Mouse (Mus musculus): ENCODE data around the gene Nsun2. TPM values are rescaled to one million over a fixed set of nuclear protein-coding genes. Genes with fewer than 3 reads are reported as not detected.

Gene Nsun2
- polyA plus RNA-seq, 1 experiment from 2014 or later = 73.3 TPM

DNA sequence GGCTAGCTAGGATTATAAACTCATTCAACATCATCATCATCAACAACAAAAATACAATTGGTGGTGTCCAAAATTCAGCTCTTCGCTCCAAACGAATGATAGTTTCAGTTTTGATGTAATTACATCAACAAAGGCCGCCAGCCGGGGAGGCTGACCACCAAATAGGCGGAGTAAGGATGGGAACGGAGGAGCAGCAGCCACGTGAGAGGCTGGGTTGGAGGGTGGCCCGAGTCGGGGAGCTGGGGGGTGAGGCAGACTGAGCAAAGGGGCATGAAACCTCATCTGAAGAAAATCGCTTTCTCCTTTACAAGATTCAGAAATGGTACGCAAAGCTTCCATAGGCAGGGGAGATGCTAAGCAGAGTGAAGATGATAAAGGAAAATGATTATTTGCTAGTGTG lies 43.1 kb downstream of the Nsun2 start:
- no peaks in the 10 kb centered on the region for H3K27me3 ChIP-seq (ENCODE audit: control insufficient read depth, insufficient read depth, low read length)
- H3K4me2 ChIP-seq (replicated peaks) = no peak overlapping the region
- H3K27ac ChIP-seq = no peak overlapping the region
- ATAC-seq (ENCODE audit: low FRiP score) (no peak), DNase-seq (ENCODE audit: low spot score) (no peak)
- no peaks in the 10 kb centered on the region for H3K36me3 ChIP-seq (replicated peaks; ENCODE audit: control insufficient read depth, insufficient read depth)
- 63% methylated on average over 11 of the region's 11 CpGs for WGBS
- no peak overlapping the region for H3K9ac ChIP-seq
- no peaks in the 10 kb centered on the region for H3K4me1 ChIP-seq (replicated peaks; ENCODE audit: control insufficient read depth, insufficient read depth, low read length)
- no peaks in the 10 kb centered on the region for H3K9me3 ChIP-seq (ENCODE audit: control insufficient read depth, low read length)
- H3K4me3 ChIP-seq (replicated peaks; ENCODE audit: low read length) = no peak overlapping the region

DNA sequence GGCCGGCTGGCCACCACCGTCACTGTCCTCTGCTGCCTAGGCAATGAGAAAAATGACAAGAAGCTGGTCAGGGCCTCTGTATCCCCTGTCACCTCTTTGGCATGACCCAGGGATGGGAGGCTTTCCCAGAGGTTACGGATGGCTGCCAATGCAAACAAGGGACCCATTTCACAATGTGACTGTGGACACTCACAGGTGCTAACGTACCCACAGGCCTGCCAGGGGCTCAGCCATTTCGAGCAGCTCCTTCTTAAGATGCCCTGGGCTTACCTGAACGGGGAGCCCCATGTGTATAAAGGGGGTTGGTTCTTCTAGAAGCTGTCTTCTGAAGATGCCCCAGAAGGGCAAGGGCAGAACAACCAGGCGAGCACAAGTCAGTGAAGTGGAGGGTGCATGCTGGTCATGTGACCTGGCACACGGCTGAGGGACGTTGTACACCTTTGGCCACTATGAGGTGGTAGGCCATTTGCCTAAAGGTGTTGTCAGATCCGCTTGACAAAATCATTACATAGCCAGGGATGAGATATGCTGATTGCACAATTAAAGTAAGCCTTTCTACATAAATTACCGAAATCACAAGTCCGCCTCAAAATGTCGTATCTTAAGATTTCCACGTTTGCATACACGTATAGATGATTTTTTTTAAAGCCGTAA lies 43.8 kb downstream of the Nsun2 start:
- 90% methylated on average over 16 of the region's 16 CpGs for WGBS
- Histone ChIP-seq H3K27ac (no peak overlapping the region), H3K4me2 (replicated peaks) (no peak overlapping the region), H3K36me3 (replicated peaks; ENCODE audit: control insufficient read depth, insufficient read depth) (no peaks in the 10 kb centered on the region), H3K9me3 (ENCODE audit: control insufficient read depth, low read length) (no peaks in the 10 kb centered on the region), H3K27me3 (ENCODE audit: control insufficient read depth, insufficient read depth, low read length) (no peaks in the 10 kb centered on the region), H3K4me1 (replicated peaks; ENCODE audit: control insufficient read depth, insufficient read depth, low read length) (no peaks in the 10 kb centered on the region), H3K4me3 (replicated peaks; ENCODE audit: low read length) (no peak overlapping the region), H3K9ac (no peak overlapping the region)
- no peak for DNase-seq (ENCODE audit: low spot score)
- ATAC-seq (ENCODE audit: low FRiP score) = no peak

DNA sequence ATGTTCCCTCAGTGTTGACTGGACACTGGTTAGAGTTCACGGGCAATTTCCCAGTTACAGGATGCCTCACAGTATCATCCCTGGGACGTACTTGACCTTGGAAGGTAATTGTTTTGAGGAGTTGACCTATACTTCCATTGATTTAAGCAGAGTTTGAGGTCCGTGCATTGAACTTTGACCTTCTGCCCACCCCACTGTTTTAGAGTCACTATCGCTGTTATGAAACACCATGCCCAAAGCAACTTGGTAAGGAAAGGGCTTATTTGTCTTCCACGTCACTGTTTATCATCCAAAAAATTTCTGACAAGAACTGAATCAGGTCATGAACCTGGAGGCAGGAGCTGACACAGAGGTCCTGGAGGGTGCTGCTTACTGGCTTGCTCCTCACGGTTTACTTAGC lies 48.9 kb downstream of the Nsun2 start:
- H3K4me1 ChIP-seq (replicated peaks; ENCODE audit: control insufficient read depth, insufficient read depth, low read length) = no peaks in the 10 kb centered on the region
- no peak for DNase-seq (ENCODE audit: low spot score)
- 91% methylated on average over 6 of the region's 6 CpGs for WGBS

DNA sequence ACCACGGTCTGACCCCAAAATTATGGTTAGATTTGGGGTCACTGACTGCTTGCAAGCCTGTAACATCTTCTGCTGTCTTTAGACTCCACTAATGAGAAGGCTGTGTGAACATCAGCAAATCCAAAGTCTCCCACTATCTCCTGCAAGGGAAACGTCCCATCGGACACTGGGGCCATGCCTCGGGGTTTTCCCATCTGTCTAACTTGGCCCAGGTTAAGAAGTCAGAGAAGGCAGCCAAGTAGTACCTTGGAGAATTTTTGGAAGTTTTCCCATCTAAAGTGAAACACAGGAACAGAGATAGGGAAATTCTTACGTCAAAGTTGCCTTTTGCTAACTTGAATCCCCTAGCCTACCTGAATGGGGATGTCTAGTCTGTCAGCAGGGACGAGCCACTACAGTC lies 50.0 kb downstream of the Nsun2 start:
- H3K4me2 ChIP-seq (replicated peaks) = no peak overlapping the region
- WGBS = 90% methylated on average over 6 of the region's 6 CpGs
- no peak for DNase-seq (ENCODE audit: low spot score)
- ATAC-seq (ENCODE audit: low FRiP score) = no peak
- H3K27me3 ChIP-seq (ENCODE audit: control insufficient read depth, insufficient read depth, low read length) = no peaks in the 10 kb centered on the region
- H3K4me1 ChIP-seq (replicated peaks; ENCODE audit: control insufficient read depth, insufficient read depth, low read length) = no peaks in the 10 kb centered on the region
- no peak overlapping the region for H3K9ac ChIP-seq
- H3K36me3 ChIP-seq (replicated peaks; ENCODE audit: control insufficient read depth, insufficient read depth) = no peaks in the 10 kb centered on the region
- H3K4me3 ChIP-seq (replicated peaks; ENCODE audit: low read length) = no peak overlapping the region
- no peak overlapping the region for H3K27ac ChIP-seq
- no peaks in the 10 kb centered on the region for H3K9me3 ChIP-seq (ENCODE audit: control insufficient read depth, low read length)

More for the DNA sequence above, 48.9 kb downstream of the Nsun2 start:
- ATAC-seq (ENCODE audit: low FRiP score) = no peak
- no peak overlapping the region for H3K4me3 ChIP-seq (replicated peaks; ENCODE audit: low read length)
- no peak overlapping the region for H3K27ac ChIP-seq
- no peaks in the 10 kb centered on the region for H3K36me3 ChIP-seq (replicated peaks; ENCODE audit: control insufficient read depth, insufficient read depth)
- H3K9ac ChIP-seq = no peak overlapping the region
- H3K27me3 ChIP-seq (ENCODE audit: control insufficient read depth, insufficient read depth, low read length) = no peaks in the 10 kb centered on the region
- H3K9me3 ChIP-seq (ENCODE audit: control insufficient read depth, low read length) = no peaks in the 10 kb centered on the region
- no peak overlapping the region for H3K4me2 ChIP-seq (replicated peaks)

DNA sequence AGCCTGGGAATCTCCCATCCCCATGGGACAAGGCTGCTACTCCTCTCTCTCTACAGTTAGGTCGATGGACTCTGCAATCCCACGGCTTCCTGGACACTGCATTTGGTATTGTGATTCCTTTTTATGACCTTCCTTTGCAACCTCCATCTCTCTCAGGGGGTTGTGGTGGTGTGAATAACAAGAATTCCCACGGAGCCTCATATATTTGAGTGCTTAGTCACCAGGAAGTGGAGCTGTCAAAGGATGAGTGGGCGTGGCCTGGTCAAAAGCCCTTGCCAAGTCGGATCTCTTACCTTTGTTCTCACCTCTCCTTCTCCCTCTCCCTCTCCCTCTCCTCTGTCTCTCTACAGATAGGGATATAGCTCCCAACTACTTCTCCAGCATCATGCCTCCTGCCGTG lies 52.3 kb downstream of the Nsun2 start:
- Histone ChIP-seq H3K4me2 (replicated peaks) (no peak overlapping the region), H3K9ac (no peak overlapping the region), H3K36me3 (replicated peaks; ENCODE audit: control insufficient read depth, insufficient read depth) (no peaks in the 10 kb centered on the region), H3K27ac (no peak overlapping the region), H3K4me1 (replicated peaks; ENCODE audit: control insufficient read depth, insufficient read depth, low read length) (no peaks in the 10 kb centered on the region), H3K27me3 (ENCODE audit: control insufficient read depth, insufficient read depth, low read length) (no peaks in the 10 kb centered on the region), H3K4me3 (replicated peaks; ENCODE audit: low read length) (no peak overlapping the region), H3K9me3 (ENCODE audit: control insufficient read depth, low read length) (no peaks in the 10 kb centered on the region)
- no peak for DNase-seq (ENCODE audit: low spot score)
- ATAC-seq (ENCODE audit: low FRiP score) = no peak
- WGBS = 64% methylated on average over 6 of the region's 6 CpGs

DNA sequence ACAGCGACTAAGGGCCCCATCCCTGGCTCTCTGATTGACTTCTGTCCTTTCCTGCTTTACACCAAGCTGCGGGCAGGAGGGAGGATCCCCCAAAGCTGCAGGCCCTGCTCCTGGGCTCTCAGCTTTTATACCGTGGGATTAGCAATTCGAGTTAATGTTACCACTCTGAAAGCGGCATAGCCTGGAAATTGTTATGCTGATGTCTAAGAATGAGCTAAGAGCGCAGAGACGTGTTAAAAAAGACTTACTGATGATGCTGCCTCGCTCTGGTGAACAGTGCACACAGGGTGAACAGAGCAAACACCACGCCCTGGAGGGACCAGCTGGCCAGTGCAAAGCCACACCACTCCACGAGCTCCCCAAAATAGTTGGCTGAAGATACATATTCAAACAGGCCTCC lies 52.8 kb downstream of the Nsun2 start:
- DNase-seq (ENCODE audit: low spot score) (no peak), ATAC-seq (ENCODE audit: low FRiP score) (no peak)
- WGBS = 59% methylated on average over 10 of the region's 10 CpGs
- H3K4me1 ChIP-seq (replicated peaks; ENCODE audit: control insufficient read depth, insufficient read depth, low read length) = no peaks in the 10 kb centered on the region
- H3K4me3 ChIP-seq (replicated peaks; ENCODE audit: low read length) = no peak overlapping the region
- H3K9ac ChIP-seq = no peak overlapping the region
- no peaks in the 10 kb centered on the region for H3K36me3 ChIP-seq (replicated peaks; ENCODE audit: control insufficient read depth, insufficient read depth)
- H3K4me2 ChIP-seq (replicated peaks) = no peak overlapping the region
- H3K27me3 ChIP-seq (ENCODE audit: control insufficient read depth, insufficient read depth, low read length) = no peaks in the 10 kb centered on the region
- H3K27ac ChIP-seq = no peak overlapping the region
- H3K9me3 ChIP-seq (ENCODE audit: control insufficient read depth, low read length) = no peaks in the 10 kb centered on the region

DNA sequence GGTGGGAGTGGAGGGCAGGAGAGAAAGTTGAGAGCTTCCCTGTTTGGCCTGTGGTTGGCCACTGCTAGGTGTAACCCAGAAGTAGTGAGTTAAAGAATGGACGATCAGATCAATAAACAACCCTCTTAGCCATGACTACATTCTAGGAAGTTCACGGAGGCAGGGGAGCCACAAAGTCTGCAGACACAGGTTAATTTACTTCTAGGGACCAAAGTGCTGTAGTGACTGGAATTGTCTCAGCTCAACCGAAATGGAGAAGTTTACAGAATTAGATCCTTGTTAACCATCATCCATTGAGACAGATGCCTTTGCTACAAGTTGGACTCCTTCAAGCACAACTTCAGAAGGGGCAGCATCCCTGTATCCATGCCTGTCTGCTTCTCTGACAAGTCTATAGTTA lies 54.3 kb downstream of the Nsun2 start:
- Histone ChIP-seq H3K27ac (no peak overlapping the region), H3K27me3 (ENCODE audit: control insufficient read depth, insufficient read depth, low read length) (no peaks in the 10 kb centered on the region), H3K4me2 (replicated peaks) (no peak overlapping the region), H3K9me3 (ENCODE audit: control insufficient read depth, low read length) (no peaks in the 10 kb centered on the region), H3K36me3 (replicated peaks; ENCODE audit: control insufficient read depth, insufficient read depth) (no peaks in the 10 kb centered on the region), H3K4me3 (replicated peaks; ENCODE audit: low read length) (no peak overlapping the region), H3K4me1 (replicated peaks; ENCODE audit: control insufficient read depth, insufficient read depth, low read length) (no peaks in the 10 kb centered on the region), H3K9ac (no peak overlapping the region)
- no peak for DNase-seq (ENCODE audit: low spot score)
- ATAC-seq (ENCODE audit: low FRiP score) = no peak
- WGBS = 93% methylated on average over 3 of the region's 3 CpGs

DNA sequence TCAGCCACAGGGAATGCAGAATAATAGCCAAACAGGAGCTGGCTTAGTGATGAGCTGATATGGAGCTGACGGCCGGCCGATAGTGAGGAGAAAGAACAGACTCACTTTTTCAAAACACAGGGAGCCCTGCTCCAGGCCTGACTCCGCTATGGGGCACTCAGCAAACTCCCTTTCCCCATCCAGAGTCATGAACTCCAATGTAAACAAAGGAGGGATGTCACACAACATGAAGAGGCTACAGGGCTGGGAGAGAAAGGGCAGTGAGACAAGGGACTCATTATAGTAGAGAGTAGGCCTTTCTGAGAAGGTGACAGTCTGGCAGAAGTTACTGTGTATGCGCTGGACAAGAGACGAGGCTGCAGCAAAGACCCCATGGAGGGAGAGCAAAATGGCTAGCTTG lies 54.7 kb downstream of the Nsun2 start:
- H3K27ac ChIP-seq = no peak overlapping the region
- DNase-seq (ENCODE audit: low spot score) (no peak), ATAC-seq (ENCODE audit: low FRiP score) (no peak)
- no peak overlapping the region for H3K9ac ChIP-seq
- no peaks in the 10 kb centered on the region for H3K27me3 ChIP-seq (ENCODE audit: control insufficient read depth, insufficient read depth, low read length)
- no peaks in the 10 kb centered on the region for H3K9me3 ChIP-seq (ENCODE audit: control insufficient read depth, low read length)
- H3K4me3 ChIP-seq (replicated peaks; ENCODE audit: low read length) = no peak overlapping the region
- H3K36me3 ChIP-seq (replicated peaks; ENCODE audit: control insufficient read depth, insufficient read depth) = no peaks in the 10 kb centered on the region
- 69% methylated on average over 6 of the region's 6 CpGs for WGBS
- H3K4me2 ChIP-seq (replicated peaks) = no peak overlapping the region
- H3K4me1 ChIP-seq (replicated peaks; ENCODE audit: control insufficient read depth, insufficient read depth, low read length) = no peaks in the 10 kb centered on the region

DNA sequence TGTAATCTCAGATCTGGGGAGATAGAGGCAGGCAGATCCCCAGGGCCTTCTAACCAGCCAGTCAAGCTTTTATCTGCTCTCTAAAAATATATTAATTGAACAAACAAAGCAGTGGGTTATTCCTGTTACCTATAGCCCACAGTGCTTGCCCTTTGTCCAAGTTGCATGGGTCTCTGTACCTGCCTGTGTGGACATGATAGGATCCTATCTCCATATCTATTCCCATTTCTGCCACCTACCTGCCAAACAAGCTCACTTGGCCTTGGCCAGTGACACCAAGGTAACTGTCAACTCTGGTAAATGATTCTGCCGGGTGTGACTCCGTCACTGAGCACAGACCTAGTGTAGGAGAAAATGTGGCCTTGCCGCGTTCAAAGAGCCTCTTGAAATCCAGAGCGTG lies 57.8 kb downstream of the Nsun2 start:
- H3K36me3 ChIP-seq (replicated peaks; ENCODE audit: control insufficient read depth, insufficient read depth) = no peaks in the 10 kb centered on the region
- no peak overlapping the region for H3K27ac ChIP-seq
- H3K4me1 ChIP-seq (replicated peaks; ENCODE audit: control insufficient read depth, insufficient read depth, low read length) = no peaks in the 10 kb centered on the region
- no peaks in the 10 kb centered on the region for H3K9me3 ChIP-seq (ENCODE audit: control insufficient read depth, low read length)
- H3K4me2 ChIP-seq (replicated peaks) = no peak overlapping the region
- no peak overlapping the region for H3K9ac ChIP-seq
- ATAC-seq (ENCODE audit: low FRiP score) (no peak), DNase-seq (ENCODE audit: low spot score) (no peak)
- 97% methylated on average over 5 of the region's 5 CpGs for WGBS
- no peak overlapping the region for H3K4me3 ChIP-seq (replicated peaks; ENCODE audit: low read length)
- no peaks in the 10 kb centered on the region for H3K27me3 ChIP-seq (ENCODE audit: control insufficient read depth, insufficient read depth, low read length)

DNA sequence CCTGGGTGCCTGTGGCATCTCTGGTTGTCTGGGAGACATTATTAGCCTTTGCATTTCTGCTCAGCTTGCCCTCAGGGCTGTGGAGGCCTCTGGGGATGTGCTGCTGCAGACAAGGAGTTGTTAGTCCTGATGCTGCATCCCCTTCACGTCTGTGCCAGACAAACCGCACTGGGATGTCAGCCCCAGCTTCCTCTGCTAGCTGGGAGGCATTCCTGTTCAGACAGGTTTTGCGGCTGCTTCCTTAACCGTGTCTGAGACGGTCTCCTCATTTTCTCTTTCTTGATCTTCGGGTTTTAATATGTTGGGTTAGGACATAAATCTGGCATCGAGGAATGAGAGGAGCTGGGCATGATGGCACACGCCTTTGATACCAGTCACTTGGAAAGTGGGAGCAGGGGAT lies 58.7 kb downstream of the Nsun2 start:
- ATAC-seq (ENCODE audit: low FRiP score) (no peak), DNase-seq (ENCODE audit: low spot score) (no peak)
- Histone ChIP-seq H3K4me2 (replicated peaks) (no peak overlapping the region), H3K9ac (no peak overlapping the region), H3K36me3 (replicated peaks; ENCODE audit: control insufficient read depth, insufficient read depth) (no peaks in the 10 kb centered on the region), H3K27me3 (ENCODE audit: control insufficient read depth, insufficient read depth, low read length) (no peaks in the 10 kb centered on the region), H3K9me3 (ENCODE audit: control insufficient read depth, low read length) (no peaks in the 10 kb centered on the region), H3K4me1 (replicated peaks; ENCODE audit: control insufficient read depth, insufficient read depth, low read length) (no peaks in the 10 kb centered on the region), H3K4me3 (replicated peaks; ENCODE audit: low read length) (no peak overlapping the region), H3K27ac (no peak overlapping the region)
- 83% methylated on average over 8 of the region's 8 CpGs for WGBS
